Mouse (Mus musculus): ENCODE data around the gene Acoxl. TPM values are rescaled to one million over a fixed set of nuclear protein-coding genes. Genes with fewer than 3 reads are reported as not detected.
A peak's percentile ranks its signal among the peaks of the same experiment; 100 is the strongest.

The Acoxl gene
- polyA plus RNA-seq, 1 experiment from 2014 or later = 0.14 TPM

- Histone ChIP-seq H3K4me3 (ENCODE audit: low read depth, low read length) (no peak overlapping the region), H3K36me3 (ENCODE audit: control insufficient read depth, insufficient read depth, low read length) (no peaks in the 10 kb centered on the region), H3K4me2 (replicated peaks; ENCODE audit: low read depth, low read length) (no peak overlapping the region), H3K4me1 (replicated peaks; ENCODE audit: control insufficient read depth, insufficient read depth, low read length) (no peaks in the 10 kb centered on the region), H3K9ac (ENCODE audit: low read depth, low read length) (no peak overlapping the region), H3K9me3 (ENCODE audit: control insufficient read depth, low read length) (no peaks in the 10 kb centered on the region), H3K27ac (ENCODE audit: low read depth, low read length) (no peak overlapping the region), H3K27me3 (ENCODE audit: control insufficient read depth, insufficient read depth, low read length) (no peaks in the 10 kb centered on the region)
- 93% methylated on average over 13 of the region's 13 CpGs for WGBS
- DNase-seq (ENCODE audit: low spot score) (no peak), ATAC-seq (ENCODE audit: low FRiP score) (no peak)
These were observed 316.9 kb downstream of the Acoxl start for GRCm38 (mm10) chr2:128155412-128156066.

- Histone ChIP-seq H3K27me3 (ENCODE audit: control insufficient read depth, insufficient read depth, low read length) (no peaks in the 10 kb centered on the region), H3K4me2 (replicated peaks; ENCODE audit: low read depth, low read length) (no peak overlapping the region), H3K27ac (ENCODE audit: low read depth, low read length) (no peak overlapping the region), H3K4me3 (ENCODE audit: low read depth, low read length) (no peak overlapping the region), H3K36me3 (ENCODE audit: control insufficient read depth, insufficient read depth, low read length) (no peaks in the 10 kb centered on the region), H3K9ac (ENCODE audit: low read depth, low read length) (no peak overlapping the region), H3K9me3 (ENCODE audit: control insufficient read depth, low read length) (no peaks in the 10 kb centered on the region), H3K4me1 (replicated peaks; ENCODE audit: control insufficient read depth, insufficient read depth, low read length) (no peaks in the 10 kb centered on the region)
- 80% methylated on average over 5 of the region's 5 CpGs for WGBS
- ATAC-seq (ENCODE audit: low FRiP score) (no peak), DNase-seq (ENCODE audit: low spot score) (no peak)
These were observed 317.4 kb downstream of the Acoxl start for GRCm38 (mm10) chr2:128156067-128156462.

- Histone ChIP-seq H3K9ac (ENCODE audit: low read depth, low read length) (no peak overlapping the region), H3K36me3 (ENCODE audit: control insufficient read depth, insufficient read depth, low read length) (no peaks in the 10 kb centered on the region), H3K9me3 (ENCODE audit: control insufficient read depth, low read length) (no peaks in the 10 kb centered on the region), H3K4me1 (replicated peaks; ENCODE audit: control insufficient read depth, insufficient read depth, low read length) (no peaks in the 10 kb centered on the region), H3K27ac (ENCODE audit: low read depth, low read length) (no peak overlapping the region), H3K27me3 (ENCODE audit: control insufficient read depth, insufficient read depth, low read length) (no peaks in the 10 kb centered on the region), H3K4me2 (replicated peaks; ENCODE audit: low read depth, low read length) (no peak overlapping the region), H3K4me3 (ENCODE audit: low read depth, low read length) (no peak overlapping the region)
- 80% methylated on average over 12 of the region's 12 CpGs for WGBS
- DNase-seq (ENCODE audit: low spot score) (no peak), ATAC-seq (ENCODE audit: low FRiP score) (no peak)
These were observed 318.1 kb downstream of the Acoxl start for GRCm38 (mm10) chr2:128156557-128157412.

GRCm38 (mm10) chr2:128158734-128159410 lies 320.2 kb downstream of the Acoxl start:
- H3K36me3 ChIP-seq (ENCODE audit: control insufficient read depth, insufficient read depth, low read length) = no peaks in the 10 kb centered on the region
- no peak overlapping the region for H3K4me2 ChIP-seq (replicated peaks; ENCODE audit: low read depth, low read length)
- no peak overlapping the region for H3K27ac ChIP-seq (ENCODE audit: low read depth, low read length)
- H3K9me3 ChIP-seq (ENCODE audit: control insufficient read depth, low read length) = no peaks in the 10 kb centered on the region
- DNase-seq (ENCODE audit: low spot score) (no peak), ATAC-seq (ENCODE audit: low FRiP score) (peak; percentile 33; the same call in 1 of the 2 replicates)
- H3K4me3 ChIP-seq (ENCODE audit: low read depth, low read length) = no peak overlapping the region
- H3K4me1 ChIP-seq (replicated peaks; ENCODE audit: control insufficient read depth, insufficient read depth, low read length) = no peaks in the 10 kb centered on the region
- H3K9ac ChIP-seq (ENCODE audit: low read depth, low read length) = no peak overlapping the region
- H3K27me3 ChIP-seq (ENCODE audit: control insufficient read depth, insufficient read depth, low read length) = no peaks in the 10 kb centered on the region
- 53% methylated on average over 17 of the region's 17 CpGs for WGBS

GRCm38 (mm10) chr2:128159619-128160125 lies 321.0 kb downstream of the Acoxl start:
- ATAC-seq (ENCODE audit: low FRiP score) (no peak), DNase-seq (ENCODE audit: low spot score) (no peak)
- Histone ChIP-seq H3K36me3 (ENCODE audit: control insufficient read depth, insufficient read depth, low read length) (no peaks in the 10 kb centered on the region), H3K4me2 (replicated peaks; ENCODE audit: low read depth, low read length) (no peak overlapping the region), H3K4me1 (replicated peaks; ENCODE audit: control insufficient read depth, insufficient read depth, low read length) (no peaks in the 10 kb centered on the region), H3K9ac (ENCODE audit: low read depth, low read length) (no peak overlapping the region), H3K9me3 (ENCODE audit: control insufficient read depth, low read length) (no peaks in the 10 kb centered on the region), H3K4me3 (ENCODE audit: low read depth, low read length) (no peak overlapping the region), H3K27me3 (ENCODE audit: control insufficient read depth, insufficient read depth, low read length) (no peaks in the 10 kb centered on the region), H3K27ac (ENCODE audit: low read depth, low read length) (no peak overlapping the region)
- WGBS = 81% methylated on average over 7 of the region's 7 CpGs

- Histone ChIP-seq H3K4me1 (replicated peaks; ENCODE audit: control insufficient read depth, insufficient read depth, low read length) (no peaks in the 10 kb centered on the region), H3K36me3 (ENCODE audit: control insufficient read depth, insufficient read depth, low read length) (no peaks in the 10 kb centered on the region), H3K4me3 (ENCODE audit: low read depth, low read length) (no peak overlapping the region), H3K27ac (ENCODE audit: low read depth, low read length) (no peak overlapping the region), H3K4me2 (replicated peaks; ENCODE audit: low read depth, low read length) (no peak overlapping the region), H3K9me3 (ENCODE audit: control insufficient read depth, low read length) (no peaks in the 10 kb centered on the region), H3K27me3 (ENCODE audit: control insufficient read depth, insufficient read depth, low read length) (no peaks in the 10 kb centered on the region), H3K9ac (ENCODE audit: low read depth, low read length) (no peak overlapping the region)
- 85% methylated on average over 8 of the region's 8 CpGs for WGBS
- ATAC-seq (ENCODE audit: low FRiP score) (no peak), DNase-seq (ENCODE audit: low spot score) (no peak)
These were observed 324.5 kb downstream of the Acoxl start for GRCm38 (mm10) chr2:128163177-128163576.

GRCm38 (mm10) chr2:128166623-128167423 lies 328.1 kb downstream of the Acoxl start:
- no peaks in the 10 kb centered on the region for H3K9me3 ChIP-seq (ENCODE audit: control insufficient read depth, low read length)

GRCm38 (mm10) chr2:128167930-128168329 lies 329.3 kb downstream of the Acoxl start:
- DNase-seq (ENCODE audit: low spot score) (no peak), ATAC-seq (ENCODE audit: low FRiP score) (no peak)
- Histone ChIP-seq H3K9ac (ENCODE audit: low read depth, low read length) (no peak overlapping the region), H3K27ac (ENCODE audit: low read depth, low read length) (no peak overlapping the region), H3K36me3 (ENCODE audit: control insufficient read depth, insufficient read depth, low read length) (no peaks in the 10 kb centered on the region), H3K9me3 (ENCODE audit: control insufficient read depth, low read length) (no peaks in the 10 kb centered on the region), H3K27me3 (ENCODE audit: control insufficient read depth, insufficient read depth, low read length) (no peaks in the 10 kb centered on the region), H3K4me2 (replicated peaks; ENCODE audit: low read depth, low read length) (no peak overlapping the region), H3K4me1 (replicated peaks; ENCODE audit: control insufficient read depth, insufficient read depth, low read length) (no peaks in the 10 kb centered on the region), H3K4me3 (ENCODE audit: low read depth, low read length) (no peak overlapping the region)
- 89% methylated on average over 12 of the region's 12 CpGs for WGBS

More at GRCm38 (mm10) chr2:128166623-128167423, 328.1 kb downstream of the Acoxl start:
- Histone ChIP-seq H3K36me3 (ENCODE audit: control insufficient read depth, insufficient read depth, low read length) (no peaks in the 10 kb centered on the region), H3K4me2 (replicated peaks; ENCODE audit: low read depth, low read length) (no peak overlapping the region), H3K9ac (ENCODE audit: low read depth, low read length) (no peak overlapping the region), H3K4me3 (ENCODE audit: low read depth, low read length) (no peak overlapping the region), H3K27ac (ENCODE audit: low read depth, low read length) (no peak overlapping the region), H3K27me3 (ENCODE audit: control insufficient read depth, insufficient read depth, low read length) (no peaks in the 10 kb centered on the region), H3K4me1 (replicated peaks; ENCODE audit: control insufficient read depth, insufficient read depth, low read length) (no peaks in the 10 kb centered on the region)
- no peak for DNase-seq (ENCODE audit: low spot score)
- WGBS = 73% methylated on average over 13 of the region's 13 CpGs
- ATAC-seq (ENCODE audit: low FRiP score) = no peak

All from hindbrain, embryonic 11.5 days (tissue).